Mouse (Mus musculus) megakaryocyte, embryonic 14.5 days (primary cell): ENCODE results near the gene Aff2. TPM values are rescaled to one million over a fixed set of nuclear protein-coding genes. Genes with fewer than 3 reads are reported as not detected.
A peak's percentile ranks its signal among the peaks of the same experiment; 100 is the strongest.

Experiments used
- H3K27me3 ChIP-seq: replicated peaks from 2 replicates; pipeline ENCODE3; 2012; ENCODE audit warnings: inconsistent platforms
- H3K36me3 ChIP-seq: replicated peaks from 2 replicates; pipeline ENCODE3; 2012; ENCODE audit warnings: low read length, inconsistent platforms, mixed read lengths
- H3K4me1 ChIP-seq: 2 replicates; pipeline ENCODE4 v1.6.1; 2012; ENCODE audit warnings: inconsistent platforms
- H3K4me3 ChIP-seq: replicated peaks from 2 replicates; pipeline ENCODE3; 2012; ENCODE audit warnings: moderate library complexity, mild to moderate bottlenecking, inconsistent platforms
- H3K9me3 ChIP-seq: 2 replicates; pipeline ENCODE4 v1.6.1; 2012; ENCODE audit warnings: inconsistent platforms
- FLI1 ChIP-seq: IDR thresholded peaks from 2 replicates; pipeline ENCODE4 v1.6.1; 2012; ENCODE audit warnings: low read length, inconsistent platforms, mixed read lengths
- GATA1 ChIP-seq: IDR thresholded peaks from 3 replicates; pipeline ENCODE4 v1.6.1; 2012; ENCODE audit warnings: mixed read lengths, low read length, inconsistent platforms, borderline replicate concordance
- polyA plus RNA-seq: library from polyadenylated mRNA; stranded (reverse); fragments of >175 nt; gene quantifications from 2 replicates; pipeline ENCODE4 v1.2.3, GENCODE M21; 2012; ENCODE audit warnings: low replicate concordance; ENCODE audit not compliant: insufficient read depth

The Aff2 gene
- polyA plus RNA-seq: not detected in 2 replicates

GRCm38 (mm10) chrX:69360238-69361054 is at the start of gene Aff2:
Gene Aff2, plus strand, starts transcription at chrX:69360294.
- H3K4me1 ChIP-seq: no peaks in the 10 kb centered on the region
- peak within 1 kb of the TSS; percentile 83 for H3K4me3 ChIP-seq
- no peak for TF ChIP-seq FLI1
- no peak for TF ChIP-seq GATA1

GRCm38 (mm10) chrX:69337296-69337695 is 22.8 kb upstream of the Aff2 start:
- no peaks in the 10 kb centered on the region for H3K9me3 ChIP-seq
- no peak overlapping the region for H3K4me3 ChIP-seq
- TF ChIP-seq GATA1 (no peak), FLI1 (no peak)
- no peaks in the 10 kb centered on the region for H3K36me3 ChIP-seq
- no peaks in the 10 kb centered on the region for H3K4me1 ChIP-seq
- no peaks in the 10 kb centered on the region for H3K27me3 ChIP-seq

More at GRCm38 (mm10) chrX:69360238-69361054, at the start of gene Aff2:
- H3K27me3 ChIP-seq: peaks cover 49% of the 10 kb centered on the region
- peaks cover 4% of the 10 kb centered on the region for H3K9me3 ChIP-seq
- H3K36me3 ChIP-seq: no peaks in the 10 kb centered on the region

- Histone ChIP-seq H3K9me3 (peaks cover 4% of the 10 kb centered on the region), H3K27me3 (peaks cover 32% of the 10 kb centered on the region), H3K4me1 (no peaks in the 10 kb centered on the region), H3K36me3 (no peaks in the 10 kb centered on the region), H3K4me3 (no peak overlapping the region)
- no peak for TF ChIP-seq FLI1
- TF ChIP-seq GATA1: no peak
These were observed 4.5 kb upstream of the Aff2 start for GRCm38 (mm10) chrX:69355621-69356020.

GRCm38 (mm10) chrX:69359360-69359759 is 734 bp upstream of the Aff2 start:
- H3K4me3 ChIP-seq: no peak overlapping the region
- peaks cover 4% of the 10 kb centered on the region for H3K9me3 ChIP-seq
- H3K36me3 ChIP-seq: no peaks in the 10 kb centered on the region
- no peaks in the 10 kb centered on the region for H3K4me1 ChIP-seq
- peaks cover 48% of the 10 kb centered on the region for H3K27me3 ChIP-seq
- TF ChIP-seq GATA1 (no peak), FLI1 (no peak)

GRCm38 (mm10) chrX:69359885-69360237 is 233 bp upstream of the Aff2 start:
- Histone ChIP-seq H3K4me3 (peak overlapping the region; percentile 83), H3K9me3 (peaks cover 4% of the 10 kb centered on the region)
- TF ChIP-seq FLI1 (no peak), GATA1 (no peak)

GRCm38 (mm10) chrX:69361055-69361558 is 1.0 kb downstream of the Aff2 start:
- no peak for TF ChIP-seq GATA1
- no peak for TF ChIP-seq FLI1
- Histone ChIP-seq H3K4me1 (no peaks in the 10 kb centered on the region), H3K9me3 (peaks cover 4% of the 10 kb centered on the region), H3K27me3 (peaks cover 49% of the 10 kb centered on the region), H3K4me3 (no peak overlapping the region), H3K36me3 (no peaks in the 10 kb centered on the region)

More at GRCm38 (mm10) chrX:69359885-69360237, 233 bp upstream of the Aff2 start:
- peaks cover 49% of the 10 kb centered on the region for H3K27me3 ChIP-seq
- H3K36me3 ChIP-seq: no peaks in the 10 kb centered on the region
- H3K4me1 ChIP-seq: no peaks in the 10 kb centered on the region

- peaks cover 4% of the 10 kb centered on the region for H3K9me3 ChIP-seq
- no peaks in the 10 kb centered on the region for H3K4me1 ChIP-seq
- H3K4me3 ChIP-seq: no peak overlapping the region
- no peaks in the 10 kb centered on the region for H3K36me3 ChIP-seq
- H3K27me3 ChIP-seq: peaks cover 33% of the 10 kb centered on the region
- no peak for TF ChIP-seq GATA1
- TF ChIP-seq FLI1: no peak
These were observed 4.1 kb downstream of the Aff2 start for GRCm38 (mm10) chrX:69364198-69364597.

- Histone ChIP-seq H3K4me3 (no peak overlapping the region), H3K4me1 (no peaks in the 10 kb centered on the region), H3K9me3 (no peaks in the 10 kb centered on the region), H3K27me3 (no peaks in the 10 kb centered on the region), H3K36me3 (no peaks in the 10 kb centered on the region)
- TF ChIP-seq GATA1 (no peak), FLI1 (no peak)
These were observed 13.2 kb downstream of the Aff2 start for GRCm38 (mm10) chrX:69373341-69373740.

GRCm38 (mm10) chrX:69389738-69390137 is 29.6 kb downstream of the Aff2 start:
- Histone ChIP-seq H3K36me3 (no peaks in the 10 kb centered on the region), H3K4me3 (no peak overlapping the region), H3K4me1 (no peaks in the 10 kb centered on the region), H3K27me3 (no peaks in the 10 kb centered on the region), H3K9me3 (no peaks in the 10 kb centered on the region)
- no peak for TF ChIP-seq GATA1
- no peak for TF ChIP-seq FLI1

- Histone ChIP-seq H3K4me1 (no peaks in the 10 kb centered on the region), H3K9me3 (no peaks in the 10 kb centered on the region), H3K4me3 (no peak overlapping the region), H3K36me3 (no peaks in the 10 kb centered on the region), H3K27me3 (peaks cover 2% of the 10 kb centered on the region)
- TF ChIP-seq GATA1: no peak
- no peak for TF ChIP-seq FLI1
These were observed 54.9 kb downstream of the Aff2 start for GRCm38 (mm10) chrX:69415043-69415442.
